Mouse (Mus musculus): ENCODE measurements around the gene Sdr9c7.

Sdr9c7 gene

GRCm38 (mm10) chr10:127904718-127905446, 6.6 kb downstream of the Sdr9c7 start:
- in situ Hi-C loops (cut with MboI; ENCODE audit: unreplicated experiment in 2 of 2): loop anchor here in 1 of 2 experiments (25.0 kb wide), 1 partner anchor 543 kb away; the partner anchor contains the start of genes Inhbc and Inhbe

- in situ Hi-C loops (cut with MboI; ENCODE audit: unreplicated experiment in 2 of 2): loop anchor here in 1 of 2 experiments (25.0 kb wide), 1 partner anchor 544 kb away; the partner anchor contains the start of genes Inhbc and Inhbe
Observed at GRCm38 (mm10) chr10:127906138-127906537, 7.8 kb downstream of the Sdr9c7 start.

- in situ Hi-C loops (cut with MboI; ENCODE audit: unreplicated experiment in 2 of 2): loop anchor here in 1 of 2 experiments (25.0 kb wide), 1 partner anchor 545 kb away; the partner anchor contains the start of genes Inhbc and Inhbe
Observed at GRCm38 (mm10) chr10:127907386-127907951, 9.2 kb downstream of the Sdr9c7 start.

- in situ Hi-C loops (cut with MboI; ENCODE audit: unreplicated experiment in 2 of 2): loop anchor here in 1 of 2 experiments (25.0 kb wide), 1 partner anchor 553 kb away; the partner anchor contains the start of genes Inhbc and Inhbe
Observed at GRCm38 (mm10) chr10:127915578-127915977, 17.3 kb downstream of the Sdr9c7 start.

GRCm38 (mm10) chr10:127917183-127917582, 18.9 kb downstream of the Sdr9c7 start:
- in situ Hi-C loops (cut with MboI; ENCODE audit: unreplicated experiment in 2 of 2): loop anchor here in 1 of 2 experiments (25.0 kb wide), 1 partner anchor 555 kb away; the partner anchor contains the start of genes Inhbc and Inhbe

- in situ Hi-C loops (cut with MboI; ENCODE audit: unreplicated experiment in 2 of 2): loop anchor here in 1 of 2 experiments (25.0 kb wide), 1 partner anchor 555 kb away; the partner anchor contains the start of genes Inhbc and Inhbe
Observed at GRCm38 (mm10) chr10:127917651-127918050, 19.3 kb downstream of the Sdr9c7 start.

GRCm38 (mm10) chr10:127922241-127922640, 23.9 kb downstream of the Sdr9c7 start:
- in situ Hi-C loops (cut with MboI; ENCODE audit: unreplicated experiment in 2 of 2): loop anchor here in 1 of 2 experiments (25.0 kb wide), 1 partner anchor 560 kb away; the partner anchor contains the start of genes Inhbc and Inhbe

GRCm38 (mm10) chr10:127923024-127923423, 24.7 kb downstream of the Sdr9c7 start:
- in situ Hi-C loops (cut with MboI; ENCODE audit: unreplicated experiment in 2 of 2): loop anchor here in 1 of 2 experiments (25.0 kb wide), 1 partner anchor 561 kb away; the partner anchor contains the start of genes Inhbc and Inhbe

- in situ Hi-C loops (cut with MboI; ENCODE audit: unreplicated experiment in 2 of 2): loop anchor here (25.0 kb wide), 2 partner anchors 187 to 562 kb away; partner anchors contain the start of genes Inhbc (in 1 of the 2), Inhbe (in 1 of the 2) and Zbtb39 (in 1 of the 2)
Observed at GRCm38 (mm10) chr10:127924597-127925378, 26.5 kb downstream of the Sdr9c7 start.

- in situ Hi-C loops (cut with MboI; ENCODE audit: unreplicated experiment in 2 of 2): loop anchor here in 1 of 2 experiments (25.0 kb wide), 1 partner anchor 190 kb away; the partner anchor contains the start of gene Zbtb39
Observed at GRCm38 (mm10) chr10:127927737-127928136, 29.4 kb downstream of the Sdr9c7 start.

GRCm38 (mm10) chr10:127932290-127932926, 34.1 kb downstream of the Sdr9c7 start:
- in situ Hi-C loops (cut with MboI; ENCODE audit: unreplicated experiment in 2 of 2): loop anchor here (10.0 to 25.0 kb wide), 2 partner anchors 195 to 238 kb away; partner anchors contain the start of gene Zbtb39 (in 1 of the 2)

GRCm38 (mm10) chr10:127936271-127936670, 38.0 kb downstream of the Sdr9c7 start:
- in situ Hi-C loops (cut with MboI; ENCODE audit: unreplicated experiment in 2 of 2): loop anchor here (5.0 to 25.0 kb wide), 5 partner anchors 199 to 369 kb away; partner anchors contain the start of genes Stat6 (in 1 of the 2) and Zbtb39 (in 1 of the 2)

GRCm38 (mm10) chr10:127936747-127937409, 38.6 kb downstream of the Sdr9c7 start:
- in situ Hi-C loops (cut with MboI; ENCODE audit: unreplicated experiment in 2 of 2): loop anchor here (5.0 to 25.0 kb wide), 5 partner anchors 200 to 370 kb away; partner anchors contain the start of genes Stat6 (in 1 of the 2) and Zbtb39 (in 1 of the 2)

GRCm38 (mm10) chr10:127937428-127938010, 39.2 kb downstream of the Sdr9c7 start:
- in situ Hi-C loops (cut with MboI; ENCODE audit: unreplicated experiment in 2 of 2): loop anchor here (5.0 to 25.0 kb wide), 5 partner anchors 200 to 370 kb away; partner anchors contain the start of genes Stat6 (in 1 of the 2) and Zbtb39 (in 1 of the 2)

- in situ Hi-C loops (cut with MboI; ENCODE audit: unreplicated experiment in 2 of 2): loop anchor here (5.0 to 25.0 kb wide), 5 partner anchors 202 to 372 kb away; partner anchors contain the start of genes Stat6 (in 2 of the 2) and Zbtb39 (in 1 of the 2)
Observed at GRCm38 (mm10) chr10:127939667-127940066, 41.3 kb downstream of the Sdr9c7 start.

GRCm38 (mm10) chr10:127945432-127946064, 47.2 kb downstream of the Sdr9c7 start:
- in situ Hi-C loops (cut with MboI; ENCODE audit: unreplicated experiment in 2 of 2): loop anchor here (5.0 to 25.0 kb wide), 2 partner anchors 62 to 208 kb away; partner anchors contain the start of genes Hsd17b6 (in 1 of the 2) and Zbtb39 (in 1 of the 2)

- in situ Hi-C loops (cut with MboI; ENCODE audit: unreplicated experiment in 2 of 2): loop anchor here (5.0 to 25.0 kb wide), 2 partner anchors 58 to 212 kb away; partner anchors contain the start of genes Hsd17b6 (in 1 of the 2) and Zbtb39 (in 1 of the 2)
Observed at GRCm38 (mm10) chr10:127949596-127950130, 51.3 kb downstream of the Sdr9c7 start.
